Comparison of ENCODE assay signal across 8 mouse cellular contexts in genomic region chr4:24897851-24898515, GRCm38 (mm10). TPM values are rescaled to one million over a fixed set of nuclear protein-coding genes. Genes with fewer than 3 reads are reported as not detected.
DNase-seq lines count a peak whose midpoint lies in the region; ATAC-seq lines count a peak whose summit lies in the region.

Gene Ndufaf4 (plus strand): TSS chr4:24898083.

- ATAC-seq in hindbrain, embryonic 12.5 days (ENCODE audit: low FRiP score), result peak; percentile 98

- H3K4me1 ChIP-seq in hindbrain, embryonic 12.5 days, result peaks cover 7% of the 10 kb centered on the region

- H3K36me3 ChIP-seq in hindbrain, embryonic 12.5 days, result peaks cover 15% of the 10 kb centered on the region

- WGBS in hindbrain, embryonic 12.5 days, result under 1% methylated on average over 54 of the region's 58 CpGs

- peak within 1 kb of the TSS; percentile 72 for H3K27ac ChIP-seq in hindbrain, embryonic 12.5 days

- peak within 1 kb of the TSS; percentile 76 for H3K4me3 ChIP-seq in hindbrain, embryonic 12.5 days

- peak within 1 kb of the TSS; percentile 69 for H3K4me2 ChIP-seq in hindbrain, embryonic 12.5 days (replicated peaks)

- no peaks in the 10 kb centered on the region for H3K27me3 ChIP-seq in hindbrain, embryonic 12.5 days

- H3K9ac ChIP-seq in hindbrain, embryonic 12.5 days, result peak within 1 kb of the TSS; percentile 72

- DNase-seq in NIH3T3 (ENCODE audit: low read depth), result peak; percentile 97
- DNase-seq in cerebellum, postnatal 10 days, result peak; percentile 100
- DNase-seq in frontal cortex, postnatal 10 days (ENCODE audit: low spot score in 2 of 2), result peak; percentile 92 to 98
- DNase-seq in layer of hippocampus, postnatal 14 days (ENCODE audit: low spot score in 2 of 2), result peak; percentile 98
- peak; percentile 99 for DNase-seq in lung, postnatal 14 days
- DNase-seq in retina, adult 2 months (ENCODE audit: low read depth, low spot score), result peak; percentile 95
- DNase-seq in thymus, postnatal 36 days, result peak; percentile 94 to 98

- H3K9me3 ChIP-seq in hindbrain, embryonic 12.5 days (replicated peaks), result no peaks in the 10 kb centered on the region

RNA-seq across cellular contexts. Expression of gene Ndufaf4, which starts in this region (rescaled TPM):
- polyA plus RNA-seq in hindbrain, embryonic 12.5 days (2016; fragmentation: Nextera tagmentation; extraction: Ambion mirVana), result 54.2 and 58.4 TPM in 2 replicates
- total RNA-seq in layer of hippocampus, postnatal 14 days (2021), result 10 to 100 TPM; 33.5 to 34.0 TPM

Comparison
In these comparisons a context has a peak if more than half of its experiments do, and no peak if none do; other contexts are left out.
1. Peak in every context shown above with its lines: DNase-seq, ATAC-seq, H3K4me3 ChIP-seq and H3K27ac ChIP-seq.